Comparison of ENCODE assay signal across 8 mouse cellular contexts in the genomic region with DNA sequence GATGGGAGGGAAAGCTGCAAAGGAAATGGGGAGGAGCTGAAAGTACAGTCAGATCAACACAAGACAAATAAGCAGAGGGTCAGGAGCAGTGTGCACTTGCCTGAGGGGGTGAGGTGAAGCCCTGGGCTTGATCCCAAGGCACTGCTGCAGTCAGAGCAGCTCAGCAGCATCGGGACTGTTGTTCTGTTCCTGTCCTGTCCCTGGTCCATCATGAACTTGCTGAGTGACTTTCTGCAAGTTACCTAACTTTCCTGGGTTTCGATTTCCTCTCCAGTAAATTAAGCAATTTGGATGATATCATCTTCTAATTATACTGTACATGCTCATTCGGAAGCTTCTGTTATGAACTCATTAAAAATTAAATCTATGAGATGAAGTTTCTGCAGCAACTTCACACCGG. TPM values are rescaled to one million over a fixed set of nuclear protein-coding genes. Genes with fewer than 3 reads are reported as not detected.
DNase-seq lines count a peak whose midpoint lies in the region; ATAC-seq and TF ChIP-seq lines count a peak whose summit lies in the region.

Gene H3f3b, minus strand, starts transcription at position 207 of the 400 bp plus-strand sequence.

- peak; percentile 55 for DNase-seq in lung, postnatal 0 days (ENCODE audit: low spot score)
- no peak for DNase-seq in lung, postnatal 36 days
- no peak for DNase-seq in embryonic facial prominence, embryonic 11.5 days (ENCODE audit: low spot score)
- no peak for DNase-seq in layer of hippocampus, postnatal 36 days
- no peak for DNase-seq in yolk sac, embryonic 10.5 days (ENCODE audit: low spot score)
- no peak for DNase-seq in testis, postnatal 14 days (ENCODE audit: low spot score)

- no peak within 1 kb of the TSS for H3K4me3 ChIP-seq in lung, postnatal 0 days (ENCODE audit: low read depth, low read length)
- H3K4me3 ChIP-seq in embryonic facial prominence, embryonic 11.5 days (ENCODE audit: low read depth, low read length) = no peak within 1 kb of the TSS
- H3K4me3 ChIP-seq in heart, embryonic 11.5 days (ENCODE audit: low read depth, low read length) = no peak within 1 kb of the TSS
- H3K4me3 ChIP-seq in midbrain, embryonic 15.5 days = no peak within 1 kb of the TSS

- no peak for ATAC-seq in lung, postnatal 0 days
- no peak for ATAC-seq in embryonic facial prominence, embryonic 11.5 days (replicated peaks; ENCODE audit: insufficient number of reproducible peaks, low FRiP score, low TSS enrichment, low read depth)
- no peak for ATAC-seq in heart, embryonic 11.5 days (replicated peaks; ENCODE audit: insufficient number of reproducible peaks, low FRiP score, low TSS enrichment)
- no peak for ATAC-seq in midbrain, embryonic 15.5 days (replicated peaks)

- H3K36me3 ChIP-seq in lung, postnatal 0 days (ENCODE audit: insufficient read depth, low read length) = no peaks in the 10 kb centered on the region
- no peaks in the 10 kb centered on the region for H3K36me3 ChIP-seq in embryonic facial prominence, embryonic 11.5 days (replicated peaks; ENCODE audit: control insufficient read depth, insufficient read depth, low read depth, low read length)
- H3K36me3 ChIP-seq in heart, embryonic 11.5 days (ENCODE audit: control insufficient read depth, insufficient read depth, low read length) = no peaks in the 10 kb centered on the region
- no peaks in the 10 kb centered on the region for H3K36me3 ChIP-seq in midbrain, embryonic 15.5 days (replicated peaks)

- H3K9ac ChIP-seq in lung, postnatal 0 days (replicated peaks; ENCODE audit: low read depth) = no peak within 1 kb of the TSS
- no peak within 1 kb of the TSS for H3K9ac ChIP-seq in embryonic facial prominence, embryonic 11.5 days (replicated peaks; ENCODE audit: low read length)
- H3K9ac ChIP-seq in heart, embryonic 11.5 days (ENCODE audit: low read depth, low read length) = no peak within 1 kb of the TSS
- H3K9ac ChIP-seq in midbrain, embryonic 15.5 days = no peak within 1 kb of the TSS

- 66% methylated on average over 4 of the region's 4 CpGs for WGBS in lung, postnatal 0 days
- WGBS in embryonic facial prominence, embryonic 11.5 days = 72% methylated on average over 4 of the region's 4 CpGs
- WGBS in heart, embryonic 11.5 days (ENCODE audit: insufficient replicate concordance) = 73% methylated on average over 4 of the region's 4 CpGs
- WGBS in midbrain, embryonic 15.5 days = 82% methylated on average over 4 of the region's 4 CpGs

- TF ChIP-seq EP300 in lung, postnatal 0 days (IDR thresholded peaks at IDR 0.05) = no peak

- no peaks in the 10 kb centered on the region for H3K27me3 ChIP-seq in lung, postnatal 0 days (replicated peaks; ENCODE audit: insufficient read depth, low read length)
- H3K27me3 ChIP-seq in embryonic facial prominence, embryonic 11.5 days (ENCODE audit: control insufficient read depth, insufficient read depth, low read length) = no peaks in the 10 kb centered on the region
- H3K27me3 ChIP-seq in heart, embryonic 11.5 days (ENCODE audit: control insufficient read depth, insufficient read depth, low read length) = no peaks in the 10 kb centered on the region
- H3K27me3 ChIP-seq in midbrain, embryonic 15.5 days (replicated peaks) = no peaks in the 10 kb centered on the region

- TF ChIP-seq CTCF in lung, postnatal 0 days (IDR thresholded peaks at IDR 0.05) = no peak

- no peaks in the 10 kb centered on the region for H3K9me3 ChIP-seq in lung, postnatal 0 days (ENCODE audit: low read length)
- H3K9me3 ChIP-seq in embryonic facial prominence, embryonic 11.5 days (replicated peaks; ENCODE audit: control insufficient read depth, low read length) = no peaks in the 10 kb centered on the region
- no peaks in the 10 kb centered on the region for H3K9me3 ChIP-seq in heart, embryonic 11.5 days (replicated peaks; ENCODE audit: control insufficient read depth, low read length)
- H3K9me3 ChIP-seq in midbrain, embryonic 15.5 days = no peaks in the 10 kb centered on the region

- H3K4me2 ChIP-seq in lung, postnatal 0 days (replicated peaks; ENCODE audit: low read depth, low read length) = no peak within 1 kb of the TSS
- no peak within 1 kb of the TSS for H3K4me2 ChIP-seq in embryonic facial prominence, embryonic 11.5 days (ENCODE audit: low read depth, low read length)
- no peak within 1 kb of the TSS for H3K4me2 ChIP-seq in heart, embryonic 11.5 days
- no peak within 1 kb of the TSS for H3K4me2 ChIP-seq in midbrain, embryonic 15.5 days

- H3K4me1 ChIP-seq in lung, postnatal 0 days (ENCODE audit: insufficient read depth, low read depth, low read length) = peaks cover 12% of the 10 kb centered on the region; the same call in 1 of the 2 replicates
- H3K4me1 ChIP-seq in embryonic facial prominence, embryonic 11.5 days (ENCODE audit: control insufficient read depth, insufficient read depth, low read length) = no peaks in the 10 kb centered on the region
- H3K4me1 ChIP-seq in heart, embryonic 11.5 days (ENCODE audit: control insufficient read depth, insufficient read depth, low read length) = peaks cover 15% of the 10 kb centered on the region
- H3K4me1 ChIP-seq in midbrain, embryonic 15.5 days = peaks cover 16% of the 10 kb centered on the region

- H3K27ac ChIP-seq in lung, postnatal 0 days (ENCODE audit: low read length) = no peak within 1 kb of the TSS
- no peak within 1 kb of the TSS for H3K27ac ChIP-seq in embryonic facial prominence, embryonic 11.5 days (replicated peaks; ENCODE audit: low read depth, low read length)
- H3K27ac ChIP-seq in heart, embryonic 11.5 days (ENCODE audit: low read depth, low read length) = no peak within 1 kb of the TSS
- H3K27ac ChIP-seq in midbrain, embryonic 15.5 days = no peak within 1 kb of the TSS

RNA-seq across cellular contexts. Expression of gene H3f3b, which starts in this region (rescaled TPM):
- 1,667 and 1,708 TPM in 2 replicates for polyA plus RNA-seq in lung, postnatal 0 days (2015; fragmentation: Nextera tagmentation; extraction: Ambion mirVana)
- polyA plus RNA-seq in embryonic facial prominence, embryonic 11.5 days (2014; fragmentation: Nextera tagmentation; extraction: Ambion mirVana) = 2,457 and 2,634 TPM in 2 replicates
- polyA plus RNA-seq in heart, embryonic 11.5 days (2014; fragmentation: Nextera tagmentation; extraction: Ambion mirVana) = 734 and 757 TPM in 2 replicates
- total RNA-seq in layer of hippocampus, postnatal 36 days (2021) = 100 to 1,000 TPM; 263 to 275 TPM
- polyA plus RNA-seq in midbrain, embryonic 15.5 days (2015; fragmentation: Nextera tagmentation; extraction: Ambion mirVana) = 2,073 and 2,119 TPM in 2 replicates
